In the genomic region with DNA sequence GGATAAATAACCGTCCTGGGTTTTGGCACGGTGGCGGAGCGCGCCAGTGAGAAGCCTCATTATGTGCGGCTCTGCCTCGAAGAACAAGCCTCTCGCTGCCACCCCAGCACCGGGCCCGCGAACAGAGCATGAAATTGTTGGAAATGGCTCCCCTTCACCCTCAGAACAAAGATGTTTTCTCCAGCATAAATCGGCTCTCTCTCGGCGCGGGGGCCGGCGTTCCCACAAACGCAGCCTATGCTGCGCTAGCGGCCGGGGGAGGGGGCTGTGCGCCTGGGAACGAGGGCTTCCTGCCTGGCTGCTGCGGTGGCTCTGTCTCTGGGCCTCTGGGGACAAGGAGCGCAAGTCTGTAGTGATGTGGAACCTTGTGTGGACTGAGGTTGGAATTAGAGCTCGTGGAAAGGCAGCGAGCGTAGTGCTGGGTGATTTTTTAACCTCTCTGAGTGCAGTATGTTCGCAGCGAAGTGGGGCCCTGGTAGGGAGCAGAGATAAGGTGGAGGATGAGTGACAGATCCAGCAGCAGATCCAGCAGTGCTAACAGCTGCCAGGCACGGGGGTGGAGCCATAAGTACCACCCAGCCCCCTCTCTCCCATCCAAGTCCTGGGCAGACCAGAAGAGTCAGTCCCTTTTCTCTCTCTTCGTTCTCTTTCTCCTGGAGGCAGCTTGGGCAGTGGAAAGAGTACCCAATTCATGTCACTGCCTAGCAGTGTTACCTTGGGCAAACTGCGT, we compare ENCODE assay signal across 8 mouse cellular contexts.
DNase-seq lines count a peak whose midpoint lies in the region; ATAC-seq lines count a peak whose summit lies in the region.

No protein-coding gene starts in this region.

- H3K4me3 ChIP-seq in heart, embryonic 14.5 days (ENCODE audit: control insufficient read depth in 1 of 2, insufficient read depth in 1 of 2, low read depth in 1 of 2, low read length in 2 of 2): peak overlapping the region; percentile 24 to 37
- H3K4me3 ChIP-seq in embryonic facial prominence, embryonic 14.5 days (ENCODE audit: low read depth, low read length): peak overlapping the region; percentile 33
- H3K4me3 ChIP-seq in intestine, embryonic 16.5 days (ENCODE audit: low read length): peak overlapping the region; percentile 22; the same call in 1 of the 2 replicates
- no peak overlapping the region for H3K4me3 ChIP-seq in liver, embryonic 13.5 days (replicated peaks)
- peak overlapping the region; percentile 27 for H3K4me3 ChIP-seq in stomach, embryonic 14.5 days (ENCODE audit: low read depth, low read length)

- peaks cover 17% of the 10 kb centered on the region for H3K27me3 ChIP-seq in heart, embryonic 14.5 days (ENCODE audit: control insufficient read depth, insufficient read depth, low read length)
- H3K27me3 ChIP-seq in embryonic facial prominence, embryonic 14.5 days (replicated peaks; ENCODE audit: control insufficient read depth, insufficient read depth, low read length): peaks cover 6% of the 10 kb centered on the region
- no peaks in the 10 kb centered on the region for H3K27me3 ChIP-seq in intestine, embryonic 16.5 days (replicated peaks; ENCODE audit: control insufficient read depth, insufficient read depth, low read length)
- peaks cover 10% of the 10 kb centered on the region; the same call in 1 of the 2 replicates for H3K27me3 ChIP-seq in liver, embryonic 13.5 days
- H3K27me3 ChIP-seq in stomach, embryonic 14.5 days (ENCODE audit: control insufficient read depth, insufficient read depth, low read length): no peaks in the 10 kb centered on the region

- no peak overlapping the region for H3K27ac ChIP-seq in heart, embryonic 14.5 days (replicated peaks in 1 of 2; ENCODE audit: control insufficient read depth in 1 of 2, insufficient read depth in 1 of 2, low read depth in 2 of 2, low read length in 2 of 2)
- no peak overlapping the region for H3K27ac ChIP-seq in embryonic facial prominence, embryonic 14.5 days (replicated peaks; ENCODE audit: low read depth, low read length)
- no peak overlapping the region for H3K27ac ChIP-seq in intestine, embryonic 16.5 days (ENCODE audit: low read length)
- no peak overlapping the region for H3K27ac ChIP-seq in liver, embryonic 13.5 days
- H3K27ac ChIP-seq in stomach, embryonic 14.5 days (ENCODE audit: low read length): no peak overlapping the region

- H3K4me2 ChIP-seq in heart, embryonic 14.5 days (ENCODE audit: low read length): peak overlapping the region; percentile 78
- peak overlapping the region; percentile 60 for H3K4me2 ChIP-seq in embryonic facial prominence, embryonic 14.5 days (ENCODE audit: low read depth, low read length)
- H3K4me2 ChIP-seq in intestine, embryonic 16.5 days (ENCODE audit: low read depth, low read length): peak overlapping the region; percentile 43
- peak overlapping the region; percentile 25; the same call in 1 of the 2 replicates for H3K4me2 ChIP-seq in liver, embryonic 13.5 days
- H3K4me2 ChIP-seq in stomach, embryonic 14.5 days (replicated peaks; ENCODE audit: low read depth, low read length): peak overlapping the region; percentile 54

- no peaks in the 10 kb centered on the region; a peak in 1 of 4 replicates for H3K4me1 ChIP-seq in heart, embryonic 14.5 days (ENCODE audit: control insufficient read depth in 2 of 2, insufficient read depth in 2 of 2, low read length in 2 of 2)
- H3K4me1 ChIP-seq in embryonic facial prominence, embryonic 14.5 days (ENCODE audit: control insufficient read depth, insufficient read depth, low read length): no peaks in the 10 kb centered on the region
- H3K4me1 ChIP-seq in intestine, embryonic 16.5 days (ENCODE audit: control insufficient read depth, insufficient read depth, low read length): no peaks in the 10 kb centered on the region
- no peaks in the 10 kb centered on the region for H3K4me1 ChIP-seq in liver, embryonic 13.5 days (replicated peaks)
- peaks cover 2% of the 10 kb centered on the region; the same call in 1 of the 2 replicates for H3K4me1 ChIP-seq in stomach, embryonic 14.5 days (ENCODE audit: control insufficient read depth, insufficient read depth, low read length)

- H3K9ac ChIP-seq in heart, embryonic 14.5 days (ENCODE audit: low read length): peak overlapping the region; percentile 54; the same call in 1 of the 2 replicates
- peak overlapping the region; percentile 50 for H3K9ac ChIP-seq in embryonic facial prominence, embryonic 14.5 days (ENCODE audit: low read depth, low read length)
- no peak overlapping the region; the same call in 1 of the 2 replicates for H3K9ac ChIP-seq in intestine, embryonic 16.5 days (ENCODE audit: low read depth, low read length)
- H3K9ac ChIP-seq in liver, embryonic 13.5 days: no peak overlapping the region
- H3K9ac ChIP-seq in stomach, embryonic 14.5 days (replicated peaks; ENCODE audit: low read depth, low read length): no peak overlapping the region

- no peaks in the 10 kb centered on the region for H3K9me3 ChIP-seq in heart, embryonic 14.5 days (ENCODE audit: control insufficient read depth, low read length)
- H3K9me3 ChIP-seq in embryonic facial prominence, embryonic 14.5 days (ENCODE audit: control insufficient read depth, low read length): no peaks in the 10 kb centered on the region
- no peaks in the 10 kb centered on the region for H3K9me3 ChIP-seq in intestine, embryonic 16.5 days (ENCODE audit: control insufficient read depth, low read length)
- H3K9me3 ChIP-seq in liver, embryonic 13.5 days (replicated peaks): no peaks in the 10 kb centered on the region
- no peaks in the 10 kb centered on the region for H3K9me3 ChIP-seq in stomach, embryonic 14.5 days (ENCODE audit: control insufficient read depth, low read depth, low read length)

- no peak for DNase-seq in heart, adult 11 months
- DNase-seq in embryonic facial prominence, embryonic 14.5 days (ENCODE audit: low spot score): peak; percentile 66
- no peak for DNase-seq in liver, embryonic 13.5 days
- DNase-seq in adrenal gland, postnatal 36 days: no peak
- DNase-seq in thymus, adult 18-20 months: no peak

- no peaks in the 10 kb centered on the region for H3K36me3 ChIP-seq in heart, embryonic 14.5 days (ENCODE audit: control insufficient read depth, insufficient read depth, low read length)
- no peaks in the 10 kb centered on the region for H3K36me3 ChIP-seq in embryonic facial prominence, embryonic 14.5 days (ENCODE audit: control insufficient read depth, insufficient read depth, low read length)
- H3K36me3 ChIP-seq in intestine, embryonic 16.5 days (ENCODE audit: control insufficient read depth, insufficient read depth, low read length): no peaks in the 10 kb centered on the region
- no peaks in the 10 kb centered on the region for H3K36me3 ChIP-seq in liver, embryonic 13.5 days
- H3K36me3 ChIP-seq in stomach, embryonic 14.5 days (ENCODE audit: control insufficient read depth, insufficient read depth, low read length): no peaks in the 10 kb centered on the region

- ATAC-seq in heart, embryonic 14.5 days (ENCODE audit: insufficient number of reproducible peaks, insufficient read depth, low FRiP score, low read depth): peak; percentile 40; the same call in 1 of the 2 replicates
- ATAC-seq in embryonic facial prominence, embryonic 14.5 days (ENCODE audit: low read depth): peak; percentile 77
- ATAC-seq in intestine, embryonic 16.5 days: peak; percentile 58; the same call in 1 of the 2 replicates
- no peak for ATAC-seq in liver, embryonic 13.5 days (ENCODE audit: low read depth)
- peak; percentile 50; the same call in 1 of the 2 replicates for ATAC-seq in stomach, embryonic 14.5 days (ENCODE audit: insufficient number of reproducible peaks, insufficient read depth, low FRiP score, low read depth)

- WGBS in heart, embryonic 14.5 days: 6% methylated on average over 33 of the region's 33 CpGs
- 4% methylated on average over 33 of the region's 33 CpGs for WGBS in embryonic facial prominence, embryonic 14.5 days
- WGBS in intestine, embryonic 16.5 days: 7% methylated on average over 33 of the region's 33 CpGs
- WGBS in liver, embryonic 13.5 days (ENCODE audit: insufficient replicate concordance): 9% methylated on average over 33 of the region's 33 CpGs
- WGBS in stomach, embryonic 14.5 days: 6% methylated on average over 33 of the region's 33 CpGs

Comparison
In these comparisons a context has a peak if more than half of its experiments do, and no peak if none do; other contexts are left out.
1. H3K4me2 ChIP-seq: peak in every context shown above with its lines; median percentile 78 in heart, embryonic 14.5 days; 60 in embryonic facial prominence, embryonic 14.5 days; 54 in stomach, embryonic 14.5 days; 43 in intestine, embryonic 16.5 days; 25 in liver, embryonic 13.5 days.
2. H3K9ac ChIP-seq: peak in heart, embryonic 14.5 days (single experiment) and embryonic facial prominence, embryonic 14.5 days (single experiment); none in intestine, embryonic 16.5 days (single experiment), liver, embryonic 13.5 days (single experiment) and stomach, embryonic 14.5 days (single experiment).